Mouse (Mus musculus) embryonic stem cell, embryonic (primary cell): ENCODE measurements at regions not wholly inside any gene's neighbourhood (a gene's known extent, or its start where the extent isn't known, plus 50 kb on each side); places are given as distances from the start of the nearest gene placed in this dataset.

Experiments used
- CTCF ChIA-PET, 4 experiments: fragments of 300-600 bp in 2 of 4; fragments of 350-600 bp in 2 of 4; sonication (Branson Sonifier 250); formaldehyde crosslinking; loops; one replicate each; lab custom pipeline; 2022; ENCODE audit warnings: inconsistent platforms in 2 of 4; lab: Charles Lee
- POLR2A ChIA-PET, 4 experiments: fragments of 300-600 bp in 2 of 4; fragments of 350-600 bp in 2 of 4; sonication (Branson Sonifier 250); formaldehyde crosslinking; loops; one replicate each; lab custom pipeline; 2022; ENCODE audit warnings: antibody characterized with exemption in 4 of 4, inconsistent platforms in 1 of 4; lab: Charles Lee

DNA sequence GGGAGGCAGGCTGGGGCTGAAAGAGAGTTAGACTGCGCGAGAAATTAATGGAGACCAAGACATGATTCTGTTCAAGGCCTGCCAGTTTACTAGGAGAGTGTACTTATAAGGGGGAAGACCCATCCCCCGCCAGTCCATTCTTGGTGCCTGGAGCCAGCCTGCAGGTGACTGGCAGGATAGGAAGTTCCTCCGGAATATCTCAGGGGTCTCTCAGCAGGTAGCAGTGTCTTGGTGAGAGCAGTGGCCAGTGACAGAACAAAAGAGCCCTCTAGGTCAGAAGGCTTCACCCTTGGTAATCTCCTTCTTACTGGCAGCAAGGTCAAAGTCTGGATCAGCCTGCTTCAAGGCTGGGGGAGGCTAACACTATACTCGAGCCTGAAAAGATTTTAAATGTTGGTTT lies 83.7 kb upstream of the Zfp804b start:
- ChIA-PET CTCF (no interaction called here), POLR2A (no interaction called here)

DNA sequence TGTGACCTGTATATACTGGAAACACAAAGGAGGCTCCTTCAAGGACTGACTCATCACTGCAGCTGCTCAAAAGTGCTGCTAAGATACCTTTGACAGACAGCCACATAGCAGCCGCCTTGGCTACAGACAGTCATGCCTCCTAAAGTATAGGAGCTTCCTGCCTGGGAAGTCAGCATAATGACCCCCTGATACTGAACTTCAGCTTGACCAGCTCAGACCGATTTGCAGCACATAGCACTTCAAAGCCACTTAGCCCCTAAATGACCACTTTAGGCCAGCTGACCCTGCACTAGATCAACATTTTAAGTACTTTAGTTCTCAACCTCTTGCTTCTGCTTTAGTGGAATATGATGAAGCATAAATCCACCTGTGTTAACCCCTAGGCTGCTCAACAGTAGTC lies 91.9 kb upstream of the Zfp804b start:
- ChIA-PET POLR2A (no interaction called here), CTCF (no interaction called here)

DNA sequence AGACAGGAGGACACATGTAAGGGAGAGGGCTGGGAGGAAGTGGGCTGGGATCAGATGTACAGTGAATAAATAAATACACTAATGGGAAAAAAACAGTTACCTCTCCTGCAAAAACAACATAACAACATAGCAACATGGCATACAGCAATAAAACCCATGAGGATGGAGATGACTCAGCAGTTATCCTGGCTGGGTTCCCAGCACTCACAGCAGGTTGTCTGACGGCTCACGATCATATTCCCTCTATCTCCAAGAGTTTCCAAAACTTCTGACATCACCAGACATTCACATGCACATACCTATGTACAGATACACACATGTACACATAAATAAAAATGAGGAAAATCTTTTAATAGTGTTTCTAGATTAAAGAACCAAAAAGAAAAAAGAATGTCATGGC lies 103.4 kb upstream of the Zfp804b start:
- CTCF ChIA-PET: no interaction called here

DNA sequence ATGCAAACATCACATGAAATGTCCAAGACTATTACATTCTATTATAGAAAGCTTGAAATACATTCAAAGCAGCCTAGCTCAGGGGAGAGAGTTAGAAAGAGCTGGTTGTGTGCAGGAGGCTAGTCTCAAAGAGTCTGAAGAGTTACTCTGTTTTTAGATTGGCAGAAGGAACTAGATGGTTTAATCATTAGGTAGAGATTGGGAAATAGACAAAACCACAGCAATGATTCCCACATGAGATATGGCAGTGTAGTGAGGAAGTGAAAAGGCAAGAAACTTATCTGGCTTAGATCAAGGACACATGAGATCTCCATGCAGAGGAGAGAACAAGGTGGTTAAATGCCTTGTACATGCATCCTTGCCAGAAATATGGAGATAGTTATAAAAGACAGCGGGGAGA lies 110.3 kb upstream of the Zfp804b start:
- POLR2A ChIA-PET: no interaction called here
- CTCF ChIA-PET: no interaction called here

More for the DNA sequence above, 103.4 kb upstream of the Zfp804b start:
- POLR2A ChIA-PET: no interaction called here

DNA sequence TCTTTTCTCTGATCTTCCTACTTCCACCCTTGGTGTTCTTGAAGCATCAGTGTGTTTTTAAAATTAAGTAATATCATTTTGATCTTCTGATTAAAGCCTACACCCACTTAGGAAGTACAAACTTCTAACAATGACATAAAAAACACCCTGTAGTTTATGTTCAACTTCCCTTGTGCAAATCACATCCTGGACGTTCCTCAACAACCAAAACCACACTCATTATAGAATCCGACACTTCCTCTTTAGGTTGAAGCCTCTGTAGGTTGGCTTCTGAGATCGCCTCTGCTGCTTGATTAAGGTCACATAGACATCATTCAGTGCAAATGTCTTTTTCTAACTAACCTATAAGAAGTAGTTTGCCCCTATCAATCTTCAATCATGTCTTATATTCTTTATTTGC lies 112.5 kb upstream of the Zfp804b start:
- POLR2A ChIA-PET: no interaction called here
- CTCF ChIA-PET: no interaction called here

DNA sequence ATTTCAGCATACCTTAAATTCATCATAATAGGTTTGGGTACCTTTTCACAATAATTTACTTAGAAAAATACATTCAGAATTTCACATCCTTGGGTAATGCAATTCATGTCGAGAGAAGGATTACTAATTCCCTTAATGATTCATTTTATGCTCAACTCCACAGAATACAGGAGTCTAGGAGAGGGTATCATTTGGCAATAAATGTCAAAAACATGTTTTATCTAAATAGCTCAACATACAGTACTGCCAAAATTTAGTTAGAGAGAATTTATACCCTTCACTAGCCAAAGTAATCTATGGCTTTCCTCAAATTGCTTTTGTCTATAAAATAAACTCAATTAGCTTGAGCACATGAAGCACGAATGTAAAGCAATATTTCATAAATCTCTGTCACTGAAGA lies 144.6 kb upstream of the Zfp804b start:
- ChIA-PET POLR2A (no interaction called here), CTCF (no interaction called here)

DNA sequence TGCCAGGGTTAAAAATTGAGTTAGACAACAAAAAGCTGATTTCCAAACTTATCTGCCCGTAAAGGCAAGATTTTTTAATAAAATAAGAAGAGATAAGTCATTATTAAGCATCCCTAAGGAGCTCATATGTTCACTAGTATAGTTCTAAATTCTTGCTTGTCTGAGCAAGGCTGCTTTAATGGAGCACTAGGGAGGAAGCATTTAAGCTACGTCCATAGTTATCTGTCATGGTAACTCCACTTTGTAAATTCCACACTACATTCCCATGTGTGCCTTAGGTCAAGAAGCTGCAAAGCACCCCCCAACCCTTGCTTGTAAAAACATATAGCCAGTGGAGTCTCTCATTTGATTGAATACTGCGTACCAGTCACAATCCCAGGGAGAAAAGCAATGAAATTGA lies 145.0 kb upstream of the Zfp804b start:
- CTCF ChIA-PET: no interaction called here

DNA sequence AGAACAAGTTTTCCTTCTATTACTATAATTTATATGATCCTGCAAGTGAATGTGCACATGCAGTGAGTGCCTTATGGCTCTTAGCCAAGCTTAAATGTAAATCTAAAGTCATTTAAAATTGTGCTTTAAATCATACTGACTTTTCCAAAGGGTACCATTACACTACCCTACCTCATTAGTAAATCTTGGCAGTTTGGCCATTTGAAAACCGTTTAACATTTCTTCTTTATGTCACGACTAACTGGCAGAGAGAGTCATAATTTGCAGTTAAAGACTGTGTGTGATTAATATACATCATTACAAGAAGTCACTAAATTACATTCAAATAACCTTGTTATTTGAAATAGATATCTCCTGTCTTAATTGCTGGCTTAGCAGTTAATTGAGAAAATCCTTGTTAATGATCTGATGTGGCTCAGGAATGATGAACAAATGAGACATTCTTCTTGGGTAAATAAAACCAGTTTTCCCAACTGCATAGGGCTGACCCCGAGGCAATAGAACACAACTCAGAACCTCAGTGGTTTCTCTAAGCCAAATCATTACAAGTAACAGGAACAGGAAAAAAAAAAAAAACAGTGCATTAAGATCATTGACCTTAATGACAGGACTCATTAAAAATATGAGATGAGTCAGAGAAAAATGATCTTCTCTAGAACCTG lies 173.1 kb upstream of the Zfp804b start:
- ChIA-PET CTCF (no interaction called here), POLR2A (no interaction called here)

More for the DNA sequence above, 145.0 kb upstream of the Zfp804b start:
- POLR2A ChIA-PET: interaction anchor here in 1 of 4 experiments (0.6 kb wide), 1 partner anchor 205 kb away, joined by 3 read pairs; no protein-coding TSS in a partner anchor

DNA sequence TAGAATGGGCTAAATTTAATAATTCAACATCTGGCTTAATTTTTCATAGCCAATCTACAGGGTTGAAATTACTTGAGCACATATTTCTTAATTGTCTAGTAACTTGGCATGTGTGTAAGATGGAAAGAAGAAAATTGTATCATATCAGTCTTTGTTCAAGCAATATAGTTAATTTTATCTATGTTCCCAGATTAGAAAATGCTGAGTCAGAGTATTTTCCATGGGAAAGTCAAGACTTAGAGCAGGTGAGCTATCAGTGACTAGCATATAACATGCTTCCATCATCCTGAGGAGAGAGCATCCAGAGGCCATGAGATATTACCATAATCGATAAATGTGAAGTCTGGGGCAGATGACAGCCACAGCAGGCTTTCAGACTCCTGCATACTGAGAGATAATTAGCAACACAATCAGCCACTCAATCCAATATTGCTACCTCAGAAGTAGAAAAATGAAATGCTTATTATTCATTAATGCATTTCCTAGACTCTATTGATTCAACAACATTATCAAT lies 188.2 kb upstream of the Zfp804b start:
- ChIA-PET POLR2A (no interaction called here), CTCF (no interaction called here)

DNA sequence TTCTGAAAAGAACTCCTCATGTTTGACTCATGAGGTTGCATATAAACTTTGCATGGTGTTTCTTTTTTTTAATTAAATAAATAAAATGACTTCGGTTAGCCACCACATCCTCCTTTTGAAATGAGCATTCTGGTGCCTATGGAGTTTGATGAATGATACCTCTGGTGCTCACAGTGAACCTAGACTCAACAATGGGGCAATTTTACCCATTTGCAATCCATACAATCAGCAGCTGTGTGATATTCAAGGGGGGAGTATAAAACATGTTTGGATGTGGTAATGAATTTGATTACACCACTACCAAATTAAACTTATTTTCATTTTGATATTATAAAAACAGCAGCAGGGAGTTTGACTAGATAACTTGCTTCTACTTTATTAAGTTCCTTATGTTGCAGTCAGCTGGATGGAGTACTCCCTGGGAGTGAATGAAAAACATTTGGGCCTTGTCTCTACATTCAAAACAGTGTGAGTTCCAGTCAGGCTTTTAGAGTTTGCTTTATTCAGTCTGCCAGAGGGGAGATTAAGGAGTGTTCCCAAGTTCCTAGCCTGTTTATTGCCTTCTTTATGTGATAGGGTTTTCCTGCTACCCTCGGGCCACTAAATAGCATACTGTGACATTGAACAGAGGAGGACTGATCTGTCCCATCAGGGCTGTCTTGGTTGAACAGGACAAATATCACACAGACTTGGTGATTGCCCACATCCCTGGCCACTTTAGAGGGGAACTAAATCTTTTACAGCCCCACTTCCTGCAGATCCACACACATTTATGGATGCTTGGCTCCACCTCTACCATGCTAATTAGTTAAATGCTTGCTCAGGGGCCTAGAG lies 195.5 kb upstream of the Zfp804b start:
- CTCF ChIA-PET: no interaction called here

DNA sequence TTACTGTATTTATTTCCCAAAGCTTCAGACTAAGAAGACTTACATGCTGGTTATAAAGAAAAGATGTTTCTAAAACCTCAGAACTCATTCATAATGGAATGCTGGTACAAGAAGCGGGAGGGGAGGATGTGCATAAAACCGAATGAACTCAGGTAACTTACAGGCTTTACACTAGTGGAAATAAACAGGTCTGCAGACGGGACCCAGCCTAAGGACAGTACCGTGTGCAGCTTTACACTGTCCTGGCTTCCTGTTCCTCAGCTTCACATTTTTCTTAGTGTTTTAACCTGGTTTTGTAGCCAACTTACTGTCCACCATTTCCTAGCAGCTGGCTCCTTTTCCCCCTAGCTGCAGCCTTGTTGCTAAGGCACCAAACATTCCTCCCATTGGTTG lies 196.1 kb upstream of the Zfp804b start:
- ChIA-PET POLR2A (no interaction called here), CTCF (no interaction called here)

More for the DNA sequence above, 195.5 kb upstream of the Zfp804b start:
- POLR2A ChIA-PET: no interaction called here

DNA sequence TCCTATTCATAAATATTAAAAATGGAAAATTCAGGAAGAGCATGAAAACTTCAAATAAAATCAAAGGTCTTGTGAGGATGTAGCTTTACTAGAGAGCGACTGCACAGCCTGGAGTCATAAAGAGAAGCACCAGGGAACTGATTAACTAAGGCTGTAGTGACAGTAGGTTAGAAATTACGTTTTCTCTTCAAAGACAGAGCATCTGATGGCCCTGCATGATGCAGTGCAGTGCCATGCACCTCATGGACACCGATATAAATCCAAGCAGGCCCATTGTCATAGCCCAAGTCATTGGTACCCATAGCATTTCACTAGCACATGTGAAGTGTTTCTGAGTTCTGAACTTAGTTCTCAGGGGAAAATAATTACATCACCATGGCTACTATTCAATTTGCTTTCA lies 199.3 kb upstream of the Zfp804b start:
- ChIA-PET POLR2A (no interaction called here), CTCF (no interaction called here)

DNA sequence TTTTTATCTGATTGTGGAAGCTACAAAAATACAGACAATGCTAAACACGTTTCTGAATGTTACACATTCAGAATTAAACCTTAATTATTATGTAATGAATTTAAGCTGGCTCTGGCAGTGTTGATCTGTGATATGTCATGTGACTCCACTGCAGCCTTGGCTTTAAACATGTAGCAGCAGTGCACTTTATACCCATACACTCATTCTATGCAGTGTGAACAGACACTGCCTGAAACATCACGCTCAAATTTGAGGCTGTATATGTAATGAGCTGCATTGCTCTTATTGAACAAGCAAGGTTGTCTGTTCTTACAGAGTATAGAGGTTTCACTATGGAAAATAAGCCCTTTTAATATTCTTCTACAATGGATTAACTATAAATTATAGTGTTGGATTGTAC lies 235.9 kb upstream of the Zfp804b start:
- ChIA-PET CTCF (no interaction called here), POLR2A (interaction anchor here in 1 of 4 experiments (0.7 kb wide), 1 partner anchor 373 kb away, joined by 3 read pairs; no protein-coding TSS in a partner anchor)

DNA sequence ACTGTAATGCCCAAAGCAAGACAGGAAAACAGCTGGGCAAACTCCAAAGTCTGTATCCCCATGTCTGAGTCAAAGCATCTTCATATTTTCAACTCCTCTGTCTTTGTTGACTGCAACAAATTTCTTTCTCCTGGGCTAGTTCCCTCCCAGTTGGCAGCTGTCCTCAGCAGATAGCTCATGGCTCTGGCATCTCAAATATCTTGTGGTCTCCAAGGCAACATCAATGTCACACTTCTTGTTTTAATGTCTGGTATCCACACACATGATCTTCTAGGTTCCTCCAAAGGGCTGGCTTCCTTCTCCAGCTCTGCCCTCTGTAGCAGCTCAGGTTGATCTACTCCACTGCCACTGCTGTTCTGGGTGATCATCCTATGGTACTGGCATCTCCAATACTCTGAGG lies 242.0 kb upstream of the Zfp804b start:
- POLR2A ChIA-PET: no interaction called here
- CTCF ChIA-PET: no interaction called here

DNA sequence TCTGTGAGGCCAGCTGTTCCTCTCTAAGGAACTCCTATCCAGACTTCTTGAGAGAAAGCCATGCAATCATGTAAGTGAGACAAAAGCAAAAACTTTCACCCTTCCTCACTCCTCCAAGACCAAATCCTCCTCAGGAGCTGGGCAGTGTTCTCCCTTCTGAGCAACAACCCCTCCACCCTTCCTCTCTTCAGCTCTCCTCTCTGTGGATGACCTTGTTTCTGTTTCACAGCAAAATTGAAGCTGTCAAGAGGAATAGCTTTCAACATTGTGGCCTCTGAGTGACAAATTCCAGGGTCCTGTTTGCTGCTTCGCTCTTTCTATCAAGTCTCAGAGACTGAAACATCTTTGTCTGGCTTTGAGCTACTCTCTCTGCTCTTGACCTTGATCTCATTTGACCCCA lies 255.9 kb upstream of the Zfp804b start:
- ChIA-PET CTCF (no interaction called here), POLR2A (no interaction called here)

DNA sequence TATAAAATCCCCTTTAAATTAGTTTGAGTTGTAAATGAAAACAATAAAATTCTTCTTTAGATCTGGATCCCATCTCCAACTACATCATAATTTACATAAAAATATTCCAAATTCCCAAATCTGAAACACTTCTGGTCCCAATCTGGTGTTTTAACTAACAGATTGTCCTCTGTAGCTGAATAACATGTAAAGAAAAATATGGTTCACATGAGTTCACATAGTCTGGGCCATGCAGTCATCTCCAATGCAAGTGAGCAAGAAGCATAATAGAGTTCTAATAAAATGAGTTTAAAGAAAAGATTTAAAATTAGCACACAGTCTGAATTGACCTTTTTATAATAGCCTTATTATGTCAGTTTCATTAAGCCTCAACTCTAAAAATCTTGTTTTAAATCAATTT lies 263.0 kb upstream of the Zfp804b start:
- ChIA-PET CTCF (no interaction called here), POLR2A (no interaction called here)

DNA sequence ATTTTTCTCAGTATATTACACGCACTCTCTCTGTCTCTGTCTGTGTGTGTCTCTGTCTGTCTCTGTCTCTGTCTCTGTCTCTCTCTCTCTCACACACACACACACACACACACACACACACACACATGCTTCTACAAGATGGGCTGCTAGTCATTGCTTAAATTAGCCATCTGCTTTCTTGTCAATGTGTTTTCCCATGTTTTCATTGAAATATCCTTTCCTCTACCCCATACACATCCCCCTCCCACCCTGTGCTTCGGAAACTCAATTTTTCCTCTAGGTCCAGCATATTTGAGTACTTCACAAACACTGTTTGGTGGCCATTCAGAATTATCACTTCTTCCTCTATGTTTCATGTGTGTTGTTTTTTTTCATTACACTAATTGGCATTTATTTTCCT lies 263.4 kb upstream of the Zfp804b start:
- ChIA-PET POLR2A (no interaction called here), CTCF (no interaction called here)

DNA sequence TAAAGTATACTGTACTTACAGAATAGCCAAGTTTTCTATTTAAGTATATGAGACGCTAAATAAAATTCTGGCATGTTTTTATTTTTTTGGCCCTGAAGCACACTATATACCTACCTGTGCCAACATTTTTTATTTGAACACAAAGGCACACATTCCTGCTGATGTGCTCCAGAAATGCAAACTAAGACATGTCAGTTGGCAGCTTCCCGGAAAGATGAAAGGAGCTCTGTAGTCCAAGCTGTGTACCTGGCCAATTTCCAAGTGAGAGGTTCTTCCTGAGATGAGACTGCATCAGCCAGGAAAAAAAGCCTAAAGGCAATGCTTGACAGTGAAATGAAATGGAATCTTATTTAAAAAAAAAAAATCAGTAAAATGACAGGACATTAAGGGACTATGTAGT lies 305.0 kb upstream of the Steap4 start:
- POLR2A ChIA-PET: no interaction called here
- CTCF ChIA-PET: no interaction called here

DNA sequence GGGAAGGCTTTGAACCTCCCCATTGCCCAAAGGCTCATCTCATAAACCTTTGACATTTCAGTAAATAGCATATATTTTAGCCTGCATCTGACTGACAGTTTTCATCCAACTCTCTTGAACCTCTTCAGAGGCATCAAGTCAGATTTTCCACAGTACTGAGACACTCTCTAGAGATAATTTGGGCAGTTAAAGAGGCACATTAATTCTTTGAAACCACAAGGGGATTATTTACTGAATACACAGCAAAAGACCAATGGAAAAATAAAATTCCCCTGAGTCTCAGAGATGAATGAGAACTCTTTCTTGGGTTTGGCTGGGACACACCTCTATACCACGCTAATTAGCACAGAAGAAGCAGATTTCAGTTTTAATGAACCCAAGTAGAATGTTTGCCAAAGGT lies 258.5 kb upstream of the Steap4 start:
- POLR2A ChIA-PET: no interaction called here
- CTCF ChIA-PET: no interaction called here

DNA sequence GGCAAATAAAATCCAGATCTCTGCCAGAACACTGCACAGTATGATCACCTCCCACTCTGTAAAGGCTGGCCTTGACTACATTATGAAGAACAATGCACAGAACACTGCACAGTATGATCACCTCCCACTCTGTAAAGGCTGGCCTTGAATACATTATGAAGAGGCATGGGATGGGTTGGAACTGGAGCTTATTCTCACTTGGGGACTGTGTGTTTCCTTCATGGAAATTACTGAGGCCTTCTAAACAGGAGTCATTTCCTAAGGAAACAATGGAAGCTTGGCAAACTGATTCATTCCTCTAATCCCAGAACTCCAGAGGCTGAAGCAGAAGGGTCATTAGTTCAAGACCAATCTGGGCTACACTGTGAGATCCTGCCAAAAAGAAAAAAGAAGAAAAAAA lies 240.7 kb upstream of the Steap4 start:
- POLR2A ChIA-PET: no interaction called here
- CTCF ChIA-PET: no interaction called here

DNA sequence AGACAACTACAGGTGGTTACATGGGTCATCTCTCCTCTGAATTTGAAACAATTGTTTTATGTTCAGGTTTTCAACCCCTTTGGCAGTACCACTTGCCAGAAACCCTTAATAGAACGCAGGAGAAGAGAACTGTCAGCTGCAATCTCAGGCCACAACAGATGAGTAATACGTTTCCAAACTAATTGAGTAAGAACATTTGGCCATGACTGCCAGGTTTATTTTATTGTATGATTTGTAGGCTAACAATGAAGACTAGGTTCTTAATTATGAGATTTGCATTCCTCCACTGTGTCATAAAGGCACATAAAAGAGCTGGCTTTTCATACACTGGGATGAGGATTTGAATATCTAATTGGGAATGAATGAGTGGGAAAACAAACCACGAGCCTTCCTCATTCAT lies 240.2 kb upstream of the Steap4 start:
- CTCF ChIA-PET: no interaction called here
- POLR2A ChIA-PET: no interaction called here
